Mouse (Mus musculus) limb, embryonic 14.5 days (tissue): ENCODE measurements around the gene Rnf126. TPM values are rescaled to one million over a fixed set of nuclear protein-coding genes. Genes with fewer than 3 reads are reported as not detected.
A peak's percentile ranks its signal among the peaks of the same experiment; 100 is the strongest.

Source experiments
- ATAC-seq: fragments of 200-750 bp; cut with Nextera tagmentation; 2 replicates; pipeline ENCODE4 v1.8.0; 2017; ENCODE audit warnings: low read depth, moderate number of reproducible peaks, moderate TSS enrichment; ENCODE audit not compliant: low FRiP score
- DNase-seq: peaks from one replicate; pipeline ENCODE4 v3.0.0-alpha.2; 2015; ENCODE audit warnings: low spot score
- H3K27ac ChIP-seq: fragments of 300-500 bp; sonication (generic); replicated peaks from 2 replicates; pipeline ENCODE4 v1.5.1; 2014; ENCODE audit warnings: low read depth, mild to moderate bottlenecking, low read length, moderate library complexity, mixed read lengths
- H3K27me3 ChIP-seq: fragments of 300-500 bp; sonication (generic); 2 replicates; pipeline ENCODE4 v1.6.1; 2014; ENCODE audit warnings: low read length, mixed read lengths; ENCODE audit not compliant: control insufficient read depth, insufficient read depth
- H3K36me3 ChIP-seq: fragments of 300-500 bp; sonication (generic); 2 replicates; pipeline ENCODE4 v1.6.1; 2014; ENCODE audit warnings: mild to moderate bottlenecking, low read length, moderate library complexity, mixed read lengths; ENCODE audit not compliant: control insufficient read depth, insufficient read depth
- H3K4me1 ChIP-seq: fragments of 300-500 bp; sonication (generic); 2 replicates; pipeline ENCODE4 v1.6.1; 2014; ENCODE audit warnings: antibody characterized with exemption, low read length, mixed read lengths; ENCODE audit not compliant: control insufficient read depth, insufficient read depth
- H3K4me2 ChIP-seq: fragments of 300-500 bp; sonication (generic); replicated peaks from 2 replicates; pipeline ENCODE4 v1.6.1; 2014; ENCODE audit warnings: low read depth, mild to moderate bottlenecking, low read length, moderate library complexity; ENCODE audit not compliant: severe bottlenecking
- H3K4me3 ChIP-seq: fragments of 300-500 bp; sonication (generic); replicated peaks from 2 replicates; pipeline ENCODE4 v1.5.1; 2014; ENCODE audit warnings: low read length
- H3K9ac ChIP-seq: fragments of 300-500 bp; sonication (generic); 2 replicates; pipeline ENCODE4 v1.6.1; 2014; ENCODE audit warnings: mild to moderate bottlenecking, low read depth, low read length, moderate library complexity; ENCODE audit not compliant: severe bottlenecking
- H3K9me3 ChIP-seq: fragments of 300-500 bp; sonication (generic); 2 replicates; pipeline ENCODE4 v1.6.1; 2016; ENCODE audit warnings: low read length; ENCODE audit not compliant: control insufficient read depth
- POLR2A ChIP-seq: fragments of 200-500 bp; IDR thresholded peaks from 2 replicates; pipeline ENCODE4 v1.8.0; 2012; ENCODE audit warnings: inconsistent platforms, mild to moderate bottlenecking, moderate library complexity, borderline replicate concordance; ENCODE audit not compliant: insufficient read depth, insufficient read length; ENCODE audit errors: extremely low read depth
- WGBS: fragments of 180-500 bp; shearing (Covaris S2); extraction: QIAGEN DNeasy Blood & Tissue Kit; methylation state at CpG from one replicate; pipeline ENCODE4 v1.1.7; 2014; 5-methylcytosine and 5-hydroxymethylcytosine counted together
- polyA plus RNA-seq, 2 experiments: library from polyadenylated mRNA; depleted of rRNA in 1 of 2; stranded (reverse) in 1 of 2; unstranded in 1 of 2; fragments of >200 nt; fragmentation: Nextera tagmentation in 1 of 2; extraction: Ambion mirVana in 1 of 2; gene quantifications; 2 replicates each; pipeline versions ENCODE4 v1.2.1 to v1.2.3; 2012 to 2014

Rnf126 gene
- polyA plus RNA-seq, 2 experiments, result 100 to 176 TPM

- 56% methylated on average over 5 of the region's 5 CpGs for WGBS
- no peak overlapping the region for H3K4me2 ChIP-seq
- H3K4me1 ChIP-seq, result peaks cover 9% of the 10 kb centered on the region; the same call in 1 of the 2 replicates
- no peak overlapping the region for H3K4me3 ChIP-seq
- H3K27ac ChIP-seq, result no peak overlapping the region
- peaks cover 25% of the 10 kb centered on the region for H3K27me3 ChIP-seq
- TF ChIP-seq POLR2A, result no peak
- no peaks in the 10 kb centered on the region for H3K36me3 ChIP-seq
- DNase-seq (no peak), ATAC-seq (no peak)
- no peak overlapping the region for H3K9ac ChIP-seq
- H3K9me3 ChIP-seq, result no peaks in the 10 kb centered on the region
Observed at GRCm38 (mm10) chr10:79721089-79721488, 45.7 kb downstream of the Rnf126 start.

DNA sequence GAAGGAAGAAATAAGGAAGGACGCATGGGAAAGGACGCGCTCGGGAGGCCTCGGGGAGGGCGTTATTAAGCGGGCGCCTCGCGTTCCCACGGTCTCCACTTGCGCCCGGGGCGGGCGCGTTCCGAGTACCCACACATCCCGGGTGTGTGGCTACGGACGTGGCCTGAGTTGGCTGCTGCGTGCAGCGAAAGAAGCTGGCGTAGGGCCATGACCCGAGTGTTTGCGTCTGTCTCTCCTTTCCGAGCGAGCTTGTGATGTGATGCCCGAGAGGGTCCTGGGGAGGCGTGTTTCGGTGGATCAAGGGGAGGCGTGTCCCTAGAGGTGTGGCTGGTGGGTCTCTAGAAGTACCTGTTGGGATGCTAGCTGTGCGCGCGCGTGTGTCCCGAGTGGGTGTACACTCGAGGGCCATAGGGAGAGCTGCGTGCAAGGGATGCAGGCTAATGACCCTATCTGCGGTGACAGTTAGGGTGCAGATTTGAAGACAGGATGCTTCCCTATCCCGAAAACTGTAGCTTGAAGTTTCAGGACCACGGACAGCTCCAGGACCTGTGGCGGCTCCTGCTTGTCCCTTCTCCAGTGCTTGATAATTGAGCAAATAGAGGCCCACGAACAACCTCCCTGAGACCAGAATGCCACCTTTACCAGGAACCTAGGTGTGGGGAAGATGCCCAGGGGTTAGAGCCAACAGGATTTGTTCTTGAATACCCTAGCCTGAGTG is 49.0 kb downstream of the Rnf126 start:
- Histone ChIP-seq H3K36me3 (no peaks in the 10 kb centered on the region), H3K9ac (no peak overlapping the region), H3K4me1 (peaks cover 9% of the 10 kb centered on the region; the same call in 1 of the 2 replicates), H3K27me3 (peaks cover 43% of the 10 kb centered on the region), H3K9me3 (no peaks in the 10 kb centered on the region), H3K4me2 (peak overlapping the region; percentile 86), H3K4me3 (peak overlapping the region; percentile 53), H3K27ac (no peak overlapping the region)
- no peak for ATAC-seq
- DNase-seq, result peak; percentile 87
- 6% methylated on average over 42 of the region's 43 CpGs for WGBS
- no peak for TF ChIP-seq POLR2A

DNA sequence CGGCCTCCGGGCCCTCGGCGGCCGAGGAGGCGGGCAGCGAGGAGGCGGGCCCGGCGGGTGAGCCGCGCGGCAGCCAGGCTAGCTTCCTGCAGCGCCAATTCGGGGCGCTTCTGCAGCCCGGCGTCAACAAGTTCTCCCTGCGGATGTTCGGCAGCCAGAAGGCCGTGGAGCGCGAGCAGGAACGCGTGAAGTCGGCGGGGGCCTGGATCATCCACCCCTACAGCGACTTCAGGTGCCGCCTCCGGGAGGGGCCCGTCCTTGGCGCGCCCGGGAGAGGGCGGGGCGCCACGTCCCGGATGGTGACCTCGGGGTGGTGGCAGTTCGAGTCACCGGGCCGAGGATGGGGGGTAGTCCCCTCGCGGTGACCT is 49.8 kb downstream of the Rnf126 start:
- Histone ChIP-seq H3K4me2 (peak overlapping the region; percentile 86), H3K27ac (no peak overlapping the region), H3K27me3 (peaks cover 43% of the 10 kb centered on the region), H3K9me3 (no peaks in the 10 kb centered on the region), H3K4me1 (peaks cover 9% of the 10 kb centered on the region; the same call in 1 of the 2 replicates), H3K9ac (peak overlapping the region; percentile 48), H3K36me3 (peaks cover 3% of the 10 kb centered on the region; the same call in 1 of the 2 replicates), H3K4me3 (peak overlapping the region; percentile 53)
- ATAC-seq (no peak), DNase-seq (no peak)
- WGBS, result 0% methylated on average over 38 of the region's 44 CpGs
- no peak for TF ChIP-seq POLR2A

GRCm38 (mm10) chr10:79716254-79716987 is 50.3 kb downstream of the Rnf126 start, which contains the start of gene Hcn2:
Hcn2 (plus strand) TSS chr10:79716634.
- peaks cover 8% of the 10 kb centered on the region for H3K36me3 ChIP-seq
- 4% methylated on average over 24 of the region's 91 CpGs for WGBS
- no peaks in the 10 kb centered on the region for H3K9me3 ChIP-seq
- H3K27ac ChIP-seq, result no peak within 1 kb of the TSS
- H3K4me3 ChIP-seq, result peak within 1 kb of the TSS; percentile 53
- H3K4me2 ChIP-seq, result peak within 1 kb of the TSS; percentile 86
- peak within 1 kb of the TSS; percentile 48 for H3K9ac ChIP-seq
- peaks cover 9% of the 10 kb centered on the region; the same call in 1 of the 2 replicates for H3K4me1 ChIP-seq
- no peak for ATAC-seq
- no peak for DNase-seq
- no peak for TF ChIP-seq POLR2A
- H3K27me3 ChIP-seq, result peaks cover 43% of the 10 kb centered on the region

DNA sequence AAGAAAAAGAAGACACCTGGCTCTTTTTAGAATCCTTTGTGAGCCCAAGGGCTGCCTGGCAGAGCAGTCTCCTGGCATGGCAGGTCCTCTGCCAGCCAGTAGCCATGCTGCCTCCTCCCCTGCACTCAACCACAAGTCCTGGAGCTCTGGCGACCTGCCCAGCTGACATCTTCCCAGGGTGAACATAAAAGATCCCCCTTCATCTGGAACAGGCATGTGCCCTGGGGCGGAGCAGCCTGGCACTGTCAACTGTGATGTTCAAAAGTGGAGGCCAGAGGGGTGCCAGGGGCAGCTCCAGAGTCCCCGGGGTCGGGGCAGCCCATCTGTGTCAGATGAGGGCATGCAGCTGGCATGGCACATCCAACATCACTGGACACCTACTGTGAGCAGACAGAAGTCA is 51.8 kb downstream of the Rnf126 start:
- Histone ChIP-seq H3K27me3 (peaks cover 43% of the 10 kb centered on the region), H3K4me3 (no peak overlapping the region), H3K9ac (no peak overlapping the region), H3K27ac (no peak overlapping the region), H3K36me3 (peaks cover 22% of the 10 kb centered on the region), H3K4me1 (peaks cover 9% of the 10 kb centered on the region; the same call in 1 of the 2 replicates), H3K4me2 (no peak overlapping the region), H3K9me3 (no peaks in the 10 kb centered on the region)
- ATAC-seq (no peak), DNase-seq (no peak)
- no peak for TF ChIP-seq POLR2A
- 70% methylated on average over 4 of the region's 4 CpGs for WGBS
